Mouse (Mus musculus): ENCODE data around the gene Usp40.

Usp40 gene

GRCm38 (mm10) chr1:87941765-87942164, 66.6 kb downstream of the Usp40 start:
- no peak for DNase-seq

DNA sequence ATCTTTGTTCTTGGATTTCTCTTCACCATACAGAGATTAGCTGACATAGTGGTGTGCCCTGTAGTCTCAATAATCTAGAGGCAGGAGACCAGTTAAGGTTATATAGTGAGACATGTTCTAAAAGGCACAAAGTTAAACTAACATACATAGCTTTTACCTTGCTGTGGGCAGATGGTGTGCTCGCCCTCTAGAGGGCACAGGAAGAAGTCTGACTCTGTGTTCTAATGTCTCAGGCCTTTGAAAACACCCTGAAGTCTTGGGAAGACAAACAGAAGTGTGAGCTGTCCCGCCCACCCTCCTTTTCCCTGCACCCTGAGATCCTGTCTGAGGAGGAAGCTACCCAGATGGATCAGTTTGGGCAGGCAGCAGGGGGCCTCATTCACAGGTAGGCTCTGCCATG, 71.8 kb downstream of the Usp40 start:
- DNase-seq: no peak

DNA sequence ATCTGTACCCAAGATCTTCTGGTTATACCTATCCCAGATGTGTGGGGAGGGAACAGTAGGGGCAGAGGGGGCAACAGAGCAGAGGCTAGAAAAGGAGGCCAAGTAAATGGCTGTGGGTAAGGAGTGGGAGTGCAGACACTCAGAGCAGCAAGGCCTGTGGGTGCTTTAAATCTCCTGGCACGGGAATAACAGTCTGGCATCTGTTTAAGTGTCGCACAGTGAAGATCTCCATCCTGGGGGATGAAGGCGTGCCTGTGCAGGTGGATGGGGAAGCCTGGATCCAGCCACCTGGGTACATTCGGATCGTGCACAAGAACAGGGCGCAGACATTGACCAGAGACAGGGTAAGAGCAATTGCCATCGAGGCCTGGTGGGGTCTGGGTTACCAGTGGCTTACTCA, 72.3 kb downstream of the Usp40 start:
- DNase-seq: no peak

DNA sequence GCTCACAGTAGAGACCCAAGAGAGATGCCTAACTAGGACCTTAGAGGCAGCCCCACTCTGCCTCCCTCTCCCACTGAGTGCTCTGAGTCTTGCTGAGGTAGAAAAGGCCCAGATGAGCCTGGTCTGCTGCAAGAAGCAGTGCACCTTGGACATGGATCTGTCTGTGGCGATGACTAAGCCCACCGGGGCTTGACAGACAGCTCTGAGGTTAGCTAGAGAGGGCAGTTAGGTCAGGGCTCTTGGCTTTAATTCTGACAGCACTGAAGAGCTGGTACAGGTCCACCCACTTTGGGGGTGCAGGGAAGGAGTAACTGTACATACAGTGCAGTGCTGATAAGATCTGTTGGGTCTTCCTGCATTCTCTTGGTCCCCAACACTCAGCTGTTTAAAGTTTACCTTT, 72.8 kb downstream of the Usp40 start:
- no peak for DNase-seq

DNA sequence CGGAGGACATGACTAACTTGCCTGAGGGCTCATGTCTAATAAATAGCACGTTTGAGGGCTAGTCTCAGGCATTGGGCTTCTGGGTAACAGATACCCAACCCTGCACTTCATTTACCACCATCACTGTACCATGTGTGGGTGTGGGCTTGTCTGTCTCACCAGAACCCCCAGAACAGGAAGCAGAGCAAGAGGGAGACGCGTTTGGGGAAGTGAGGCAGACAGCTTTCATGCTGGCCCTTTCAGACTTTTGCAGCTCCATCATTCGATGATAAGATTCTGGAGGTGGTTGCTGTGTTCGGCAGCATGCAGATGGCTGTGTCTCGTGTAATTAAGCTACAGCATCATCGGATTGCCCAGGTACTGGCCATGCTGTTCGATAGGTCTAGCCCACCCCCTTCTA, 73.3 kb downstream of the Usp40 start:
- peak; percentile 31 for DNase-seq

DNA sequence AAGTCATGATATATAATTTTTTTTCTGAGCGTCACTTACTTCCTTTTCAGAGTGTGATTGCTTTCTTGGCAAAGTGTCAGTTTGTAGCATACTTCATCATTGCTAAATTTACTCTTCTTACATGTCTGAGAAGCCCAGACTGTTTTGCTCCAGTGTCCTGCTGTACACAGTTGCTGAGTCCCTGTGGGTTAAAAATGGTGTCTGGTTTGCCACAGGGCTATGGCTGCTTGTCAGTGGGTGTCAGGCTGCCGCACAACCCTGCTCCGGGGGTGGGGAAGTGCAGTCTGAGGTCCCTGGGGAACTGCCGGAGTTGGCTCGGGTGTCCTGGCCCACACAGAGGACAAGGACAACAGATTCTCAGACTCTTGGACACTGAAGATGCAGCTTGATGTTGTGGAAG, 75.3 kb downstream of the Usp40 start:
- DNase-seq: no peak

- no peak for DNase-seq
These were observed 78.6 kb downstream of the Usp40 start for GRCm38 (mm10) chr1:87929730-87930129.

- no peak for DNase-seq
These were observed 83.5 kb downstream of the Usp40 start for GRCm38 (mm10) chr1:87924888-87925287.

DNA sequence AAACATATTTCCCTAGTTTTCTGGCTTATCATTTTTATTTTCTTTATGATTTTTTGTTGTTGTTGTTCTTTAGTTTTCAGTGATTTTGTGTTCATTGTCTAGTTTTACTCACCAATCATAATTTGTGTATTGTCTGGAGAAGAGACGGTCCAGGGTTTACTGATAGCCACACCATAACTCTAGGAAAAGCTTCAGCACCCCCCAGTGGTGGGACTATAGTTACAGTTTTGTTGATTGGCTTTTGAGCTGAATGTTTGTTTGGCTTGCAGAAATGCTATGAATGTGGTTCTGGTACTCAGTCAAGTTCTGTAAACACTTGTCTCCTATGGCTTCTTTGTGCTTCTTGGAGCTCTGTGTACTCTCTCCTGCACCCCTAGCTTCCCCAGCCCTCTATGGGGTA, 85.7 kb downstream of the Usp40 start:
- DNase-seq: peak; percentile 83

GRCm38 (mm10) chr1:87920056-87920614, 88.2 kb downstream of the Usp40 start:
- DNase-seq: no peak

GRCm38 (mm10) chr1:87918061-87918460, 90.3 kb downstream of the Usp40 start:
- DNase-seq: no peak

DNA sequence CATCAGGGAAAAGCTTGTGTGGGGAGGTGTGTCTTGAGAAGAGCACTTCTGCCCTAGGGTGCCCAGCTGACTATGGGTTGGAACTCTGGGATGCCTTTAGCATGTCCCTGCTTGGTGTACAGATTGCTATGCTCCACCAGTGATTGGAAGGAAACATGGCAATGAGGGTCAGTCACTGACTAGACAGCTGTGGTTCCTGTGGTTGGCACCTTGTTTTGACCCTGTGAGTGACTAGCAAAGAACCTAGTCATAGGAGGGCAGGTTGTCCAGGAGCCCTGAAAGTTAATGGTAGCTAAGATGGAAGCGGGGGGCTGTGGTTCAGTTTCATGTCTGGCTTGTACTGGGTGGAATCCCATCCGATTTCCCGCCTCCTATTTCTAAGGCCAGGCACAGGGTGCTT, 91.0 kb downstream of the Usp40 start:
- no peak for DNase-seq

DNA sequence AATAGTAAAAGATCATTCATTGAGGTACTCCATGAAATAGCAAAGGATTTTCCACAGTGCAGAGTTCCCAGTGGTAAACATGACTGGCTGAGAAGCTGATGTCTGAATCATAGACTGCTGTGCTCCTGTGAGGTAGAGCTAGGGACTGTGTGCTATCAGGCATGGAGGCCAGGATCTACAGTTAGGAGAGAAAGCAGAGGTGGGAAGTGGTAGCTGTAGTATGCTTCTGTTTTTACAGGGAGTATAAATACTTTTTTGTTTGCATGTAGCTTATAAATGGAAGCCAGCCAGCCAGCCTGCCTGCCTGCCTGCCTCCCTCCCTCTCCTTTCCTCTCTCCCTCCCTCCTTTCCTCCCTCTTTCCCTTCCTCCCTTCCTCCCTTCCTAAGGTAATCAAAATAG, 95.0 kb downstream of the Usp40 start:
- no peak for DNase-seq

- no peak for DNase-seq
These were observed 97.9 kb downstream of the Usp40 start for GRCm38 (mm10) chr1:87910428-87910827.

DNA sequence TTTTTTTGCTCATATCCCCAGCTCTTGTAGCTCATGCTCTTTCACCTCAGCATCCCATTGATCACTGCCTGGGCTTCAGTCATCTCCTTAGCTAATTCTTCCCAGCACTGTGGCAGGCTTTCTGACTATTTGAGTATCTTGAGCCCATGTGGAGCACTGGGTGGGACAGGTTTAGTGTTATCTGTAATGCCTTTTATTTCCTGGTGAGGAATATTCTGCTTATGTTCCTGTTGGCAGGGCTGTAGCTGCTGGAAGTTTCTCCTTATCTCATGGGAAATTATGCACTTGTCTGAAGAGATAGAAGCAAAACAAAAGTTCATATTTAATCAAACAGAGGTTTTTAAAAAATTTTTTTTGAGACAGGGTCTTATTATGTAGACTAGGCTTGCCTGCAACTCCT, 98.8 kb downstream of the Usp40 start:
- no peak for DNase-seq

DNA sequence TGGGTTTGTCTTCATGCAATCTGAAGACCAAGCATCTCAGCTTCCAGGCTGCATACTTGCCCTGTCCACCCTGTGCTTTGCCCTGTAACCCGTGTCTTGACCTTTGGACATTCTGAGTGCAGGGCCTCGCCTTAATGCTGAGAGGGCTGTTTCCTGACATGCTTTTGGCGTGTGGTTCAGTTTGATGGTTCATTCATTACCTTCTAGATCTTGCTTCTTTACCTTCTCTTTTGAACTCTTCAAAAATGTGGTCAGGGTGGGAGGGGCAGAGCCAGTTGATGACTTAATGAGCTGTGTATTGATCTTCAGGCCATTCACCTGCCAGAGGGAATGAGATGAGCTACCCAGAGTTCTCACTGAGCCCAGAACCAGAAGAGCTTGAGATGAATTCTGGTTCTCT, 99.6 kb downstream of the Usp40 start:
- DNase-seq: no peak

GRCm38 (mm10) chr1:87908006-87908405, 100.3 kb downstream of the Usp40 start:
- no peak for DNase-seq

GRCm38 (mm10) chr1:87906361-87906956, 101.9 kb downstream of the Usp40 start:
- DNase-seq: peak; percentile 27

GRCm38 (mm10) chr1:87902186-87902585, 106.2 kb downstream of the Usp40 start:
- no peak for DNase-seq

DNA sequence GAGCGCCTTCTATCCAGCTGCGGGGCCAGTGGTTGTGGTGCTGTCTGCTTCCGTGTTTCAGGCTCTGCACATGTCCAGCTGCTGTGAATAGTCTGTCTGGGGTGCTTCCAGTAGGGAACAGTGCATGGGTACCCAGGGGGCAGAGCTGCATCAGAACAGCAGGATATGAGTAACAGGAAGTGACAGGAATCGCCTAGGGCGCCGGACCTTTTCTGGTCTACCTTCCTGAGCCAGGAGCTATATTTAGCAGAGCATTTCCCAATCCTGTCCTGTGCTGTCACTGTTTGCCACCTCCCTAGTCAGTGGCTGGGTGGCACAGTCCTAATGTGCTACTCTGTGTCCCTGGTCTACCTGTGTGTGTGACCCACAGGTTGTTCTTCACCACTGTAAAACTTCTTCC, 107.4 kb downstream of the Usp40 start:
- DNase-seq: peak; percentile 79

DNA sequence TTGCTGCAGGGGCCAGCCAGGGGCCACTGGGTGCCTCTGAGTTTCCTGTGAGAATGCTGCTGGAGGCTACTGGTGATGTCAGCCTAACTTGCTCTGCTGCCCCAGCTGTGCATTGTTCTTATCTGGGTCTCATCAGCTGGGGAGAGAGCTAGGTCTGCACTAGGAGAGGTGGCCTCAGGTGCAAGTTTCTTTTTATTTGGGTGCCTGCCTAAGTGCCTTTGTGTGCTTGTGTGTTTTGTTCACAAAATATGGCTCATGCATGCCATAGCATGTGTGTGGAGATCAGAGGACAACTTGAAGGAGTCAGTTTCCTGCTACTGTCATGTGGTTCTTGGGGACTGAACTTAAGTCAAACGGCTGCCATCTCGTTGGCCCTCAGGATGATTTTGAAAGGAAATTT, 108.7 kb downstream of the Usp40 start:
- no peak for DNase-seq

GRCm38 (mm10) chr1:87896921-87897320, 111.4 kb downstream of the Usp40 start:
- DNase-seq: no peak
